Mouse (Mus musculus) embryonic facial prominence, embryonic 12.5 days (tissue): ENCODE data around the gene Gpr171. TPM values are rescaled to one million over a fixed set of nuclear protein-coding genes. Genes with fewer than 3 reads are reported as not detected.
"Not testable (repeated sequence)": the region's sequence is repeated elsewhere in the genome, so short reads cannot be mapped to it uniquely, and the experiment has no call there.

Source experiments
- ATAC-seq: fragments of 200-750 bp; cut with Nextera tagmentation; 2 replicates; pipeline ENCODE4 v1.8.0; 2017; ENCODE audit not compliant: insufficient number of reproducible peaks, insufficient read depth, low FRiP score, low TSS enrichment
- H3K27ac ChIP-seq: fragments of 300-500 bp; sonication (generic); 2 replicates; pipeline ENCODE4 v1.5.1; 2016; ENCODE audit warnings: mild to moderate bottlenecking
- H3K27me3 ChIP-seq: fragments of 300-500 bp; sonication (generic); 2 replicates; pipeline ENCODE4 v1.6.1; 2016; ENCODE audit warnings: mild to moderate bottlenecking, moderate library complexity
- H3K36me3 ChIP-seq: fragments of 300-500 bp; sonication (generic); 2 replicates; pipeline ENCODE4 v1.6.1; 2016; ENCODE audit warnings: mild to moderate bottlenecking
- H3K4me1 ChIP-seq: fragments of 300-500 bp; sonication (generic); 2 replicates; pipeline ENCODE4 v1.6.1; 2016
- H3K4me2 ChIP-seq: fragments of 300-500 bp; sonication (generic); replicated peaks from 2 replicates; pipeline ENCODE4 v1.6.1; 2016; ENCODE audit warnings: mild to moderate bottlenecking, moderate library complexity
- H3K4me3 ChIP-seq: fragments of 300-500 bp; sonication (generic); 2 replicates; pipeline ENCODE4 v1.5.1; 2016; ENCODE audit warnings: mild to moderate bottlenecking
- H3K9ac ChIP-seq: fragments of 300-500 bp; sonication (generic); 2 replicates; pipeline ENCODE4 v1.6.1; 2016; ENCODE audit warnings: mild to moderate bottlenecking, moderate library complexity
- H3K9me3 ChIP-seq: fragments of 300-500 bp; sonication (generic); 2 replicates; pipeline ENCODE4 v1.6.1; 2016; ENCODE audit warnings: mild to moderate bottlenecking, moderate library complexity
- WGBS: fragments of 180-500 bp; shearing (Covaris S2); methylation state at CpG from one replicate; pipeline ENCODE4 v1.1.7; 2016; 5-methylcytosine and 5-hydroxymethylcytosine counted together
- polyA plus RNA-seq: library from polyadenylated mRNA; unstranded; fragments of >200 nt; fragmentation: Nextera tagmentation; extraction: Ambion mirVana; gene quantifications from 2 replicates; pipeline ENCODE4 v1.2.1, GENCODE M21; 2016

Gene Gpr171
- polyA plus RNA-seq, 1 experiment from 2014 or later: 1.8 TPM

DNA sequence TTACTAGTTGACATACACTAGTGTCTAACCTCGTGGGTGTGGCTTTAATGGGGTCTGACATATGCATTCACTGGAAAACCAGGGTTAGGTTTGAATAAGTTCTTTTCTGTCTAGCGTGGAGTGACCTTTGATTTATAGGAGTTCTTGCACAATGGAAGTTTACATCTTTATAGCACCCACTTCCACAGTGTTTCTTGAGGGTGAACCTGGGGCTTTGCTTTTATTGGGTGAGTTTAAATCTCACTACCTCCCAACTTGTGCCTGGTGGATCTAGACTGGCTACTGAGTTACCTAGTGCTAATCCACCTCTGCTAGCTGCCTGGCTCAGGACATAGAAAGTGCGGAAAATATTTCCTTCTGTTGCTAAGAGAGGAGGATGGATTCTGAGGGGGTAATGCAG lies 10.3 kb upstream of the Gpr171 start:
- Histone ChIP-seq H3K4me1 (no peaks in the 10 kb centered on the region), H3K27ac (no peak overlapping the region), H3K9ac (no peak overlapping the region), H3K4me3 (no peak overlapping the region), H3K36me3 (peaks cover 2% of the 10 kb centered on the region; the same call in 1 of the 2 replicates), H3K4me2 (no peak overlapping the region), H3K27me3 (no peaks in the 10 kb centered on the region), H3K9me3 (no peaks in the 10 kb centered on the region)
- no peak for ATAC-seq
- WGBS: 80% methylated on average over 3 of the region's 3 CpGs

DNA sequence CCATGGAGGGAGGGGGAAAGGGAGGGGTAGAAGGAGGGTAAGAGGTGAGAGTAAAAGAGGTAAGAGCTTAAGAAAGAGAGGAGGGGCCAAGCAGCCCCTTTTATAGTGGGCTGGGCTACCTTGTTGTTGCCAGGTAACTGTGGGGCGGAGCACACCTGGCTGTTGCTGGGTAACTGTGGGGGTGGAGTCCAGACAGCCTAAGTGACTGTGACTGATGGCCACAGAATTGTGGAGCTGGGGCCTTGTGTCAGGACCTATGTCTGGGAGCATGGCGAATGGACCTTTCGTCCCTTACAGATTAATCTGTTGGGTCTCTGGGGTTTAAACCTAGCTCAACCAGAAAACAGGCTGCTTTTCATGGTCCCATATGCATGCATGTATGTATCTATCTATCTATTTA lies 8.2 kb upstream of the Gpr171 start:
- H3K4me1 ChIP-seq, H3K4me3 ChIP-seq, H3K36me3 ChIP-seq, H3K27ac ChIP-seq, ATAC-seq, H3K9me3 ChIP-seq, H3K27me3 ChIP-seq, H3K4me2 ChIP-seq, H3K9ac ChIP-seq: not testable (repeated sequence)
- 95% methylated on average over 3 of the region's 3 CpGs for WGBS

DNA sequence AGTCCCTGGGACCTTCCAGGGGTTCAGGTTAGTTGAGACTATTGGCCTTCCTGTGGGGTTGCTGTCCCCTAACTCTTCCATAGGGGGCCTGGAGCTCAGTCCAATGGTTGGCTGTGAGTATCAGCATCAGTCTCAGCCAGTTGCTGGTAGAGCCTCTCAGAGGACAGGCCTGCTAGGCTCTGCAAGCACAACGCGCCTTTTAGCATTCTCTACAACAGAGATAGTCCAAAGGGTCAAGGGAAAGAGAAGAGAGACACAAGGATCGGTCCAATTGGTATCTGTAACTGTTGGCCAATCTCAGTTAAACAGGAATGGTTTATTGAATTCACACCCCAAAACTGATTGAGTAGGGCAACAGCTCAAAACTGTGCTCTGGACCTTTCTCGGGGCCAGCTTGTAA lies 5.8 kb upstream of the Gpr171 start:
- Histone ChIP-seq H3K4me1 (no peaks in the 10 kb centered on the region), H3K27ac (no peak overlapping the region), H3K4me3 (no peak overlapping the region), H3K4me2 (no peak overlapping the region), H3K36me3 (no peaks in the 10 kb centered on the region), H3K9ac (no peak overlapping the region), H3K27me3 (no peaks in the 10 kb centered on the region), H3K9me3 (no peaks in the 10 kb centered on the region)
- 88% methylated on average over 4 of the region's 4 CpGs for WGBS
- no peak for ATAC-seq

DNA sequence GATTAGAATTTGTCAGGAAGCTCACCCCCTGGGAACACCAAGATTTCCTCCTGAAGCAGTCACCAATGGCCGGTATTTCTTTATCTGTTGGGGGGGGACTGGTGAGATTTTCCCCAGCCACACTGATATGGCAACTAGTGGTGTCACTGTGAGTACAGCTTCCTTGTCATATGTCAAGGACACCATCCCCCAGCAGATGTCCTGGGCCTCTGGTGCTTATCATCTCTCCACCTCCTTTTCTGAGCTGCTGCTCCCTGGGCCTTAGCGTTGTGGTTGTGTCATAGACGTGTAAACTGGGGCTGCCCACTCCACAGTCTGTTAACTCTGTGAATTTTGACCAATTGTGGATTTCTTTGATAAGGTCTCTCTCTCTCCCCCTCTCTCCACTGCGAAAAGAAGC lies 2.8 kb upstream of the Gpr171 start:
- H3K4me1 ChIP-seq: no peaks in the 10 kb centered on the region
- H3K4me3 ChIP-seq: no peak overlapping the region
- H3K9ac ChIP-seq: no peak overlapping the region
- no peak for ATAC-seq
- no peak overlapping the region for H3K27ac ChIP-seq
- no peak overlapping the region for H3K4me2 ChIP-seq
- 80% methylated on average over 4 of the region's 4 CpGs for WGBS
- H3K27me3 ChIP-seq: no peaks in the 10 kb centered on the region
- no peaks in the 10 kb centered on the region for H3K36me3 ChIP-seq
- H3K9me3 ChIP-seq: no peaks in the 10 kb centered on the region

DNA sequence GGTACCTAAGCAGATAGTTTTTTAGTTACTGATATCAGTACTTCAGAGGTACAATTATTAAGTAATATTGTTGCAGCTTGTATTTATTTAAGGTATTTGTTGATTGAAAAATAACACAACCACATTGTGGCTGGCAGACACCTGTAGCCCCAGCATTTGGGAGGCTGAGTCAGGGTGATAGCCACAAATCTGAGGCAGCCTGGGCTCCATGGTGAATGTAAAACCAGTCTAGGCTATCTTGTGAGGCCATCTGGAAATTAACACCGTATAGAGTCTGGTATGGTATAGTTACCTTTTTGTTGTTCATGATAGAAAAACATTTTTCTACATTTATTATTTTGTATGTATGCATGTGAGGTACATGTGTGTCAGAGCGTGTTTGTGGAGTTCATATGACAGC lies 525 bp upstream of the Gpr171 start:
- no peaks in the 10 kb centered on the region for H3K4me1 ChIP-seq
- ATAC-seq: no peak
- H3K9ac ChIP-seq: no peak overlapping the region
- H3K4me2 ChIP-seq: no peak overlapping the region
- H3K27me3 ChIP-seq: no peaks in the 10 kb centered on the region
- H3K4me3 ChIP-seq: no peak overlapping the region
- no peaks in the 10 kb centered on the region for H3K9me3 ChIP-seq
- 89% methylated on average over 2 of the region's 2 CpGs for WGBS
- no peaks in the 10 kb centered on the region for H3K36me3 ChIP-seq
- H3K27ac ChIP-seq: no peak overlapping the region

DNA sequence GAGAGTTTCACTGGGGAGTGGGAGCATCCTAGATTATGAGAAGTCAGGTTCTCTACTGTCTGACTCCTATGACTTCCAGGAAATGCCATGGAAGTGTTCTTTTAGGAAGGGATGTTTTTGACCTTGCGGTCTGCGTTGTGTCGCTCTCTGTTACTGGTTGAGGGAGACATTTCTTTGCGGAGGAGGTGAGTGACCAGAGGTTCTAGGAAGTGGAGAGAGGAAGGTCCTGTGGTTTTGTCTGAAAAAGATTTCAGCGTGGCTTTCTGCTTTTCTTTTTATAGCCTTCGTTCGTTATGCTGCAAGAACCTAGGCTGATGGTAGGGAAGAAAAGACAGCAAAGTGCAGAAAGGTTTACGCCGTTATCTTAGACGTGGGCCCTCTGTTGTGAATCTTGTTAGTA lies 3.1 kb downstream of the Gpr171 start:
- H3K4me1 ChIP-seq: no peaks in the 10 kb centered on the region
- no peak overlapping the region for H3K27ac ChIP-seq
- no peaks in the 10 kb centered on the region for H3K36me3 ChIP-seq
- no peak overlapping the region for H3K9ac ChIP-seq
- WGBS: 89% methylated on average over 10 of the region's 10 CpGs
- H3K4me2 ChIP-seq: no peak overlapping the region
- no peaks in the 10 kb centered on the region for H3K9me3 ChIP-seq
- H3K27me3 ChIP-seq: no peaks in the 10 kb centered on the region
- H3K4me3 ChIP-seq: no peak overlapping the region
- ATAC-seq: no peak

DNA sequence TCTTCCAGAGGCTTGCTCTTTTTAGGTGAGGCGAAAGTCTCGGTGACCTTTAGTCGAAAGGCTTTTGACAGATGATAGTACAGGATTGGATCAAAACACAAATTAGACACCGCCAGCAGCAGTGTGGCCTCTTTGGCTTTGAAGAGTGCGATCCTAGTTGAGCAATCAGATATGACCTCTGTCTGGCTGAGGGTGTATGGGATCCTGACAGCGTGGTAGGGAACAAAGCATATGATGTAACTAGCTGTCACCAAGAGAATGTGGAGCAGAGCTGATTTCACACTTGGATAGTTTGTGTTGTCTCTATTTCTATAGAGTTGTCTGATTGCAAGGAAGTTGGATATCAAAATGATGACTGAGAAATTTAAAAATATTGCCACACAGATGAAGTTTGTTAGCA lies 4.2 kb downstream of the Gpr171 start:
- ATAC-seq: no peak
- H3K9me3 ChIP-seq: no peaks in the 10 kb centered on the region
- no peak overlapping the region for H3K27ac ChIP-seq
- WGBS: 81% methylated on average over 6 of the region's 6 CpGs
- no peaks in the 10 kb centered on the region for H3K27me3 ChIP-seq
- H3K36me3 ChIP-seq: no peaks in the 10 kb centered on the region
- no peak overlapping the region for H3K9ac ChIP-seq
- H3K4me2 ChIP-seq: no peak overlapping the region
- H3K4me1 ChIP-seq: no peaks in the 10 kb centered on the region
- no peak overlapping the region for H3K4me3 ChIP-seq

DNA sequence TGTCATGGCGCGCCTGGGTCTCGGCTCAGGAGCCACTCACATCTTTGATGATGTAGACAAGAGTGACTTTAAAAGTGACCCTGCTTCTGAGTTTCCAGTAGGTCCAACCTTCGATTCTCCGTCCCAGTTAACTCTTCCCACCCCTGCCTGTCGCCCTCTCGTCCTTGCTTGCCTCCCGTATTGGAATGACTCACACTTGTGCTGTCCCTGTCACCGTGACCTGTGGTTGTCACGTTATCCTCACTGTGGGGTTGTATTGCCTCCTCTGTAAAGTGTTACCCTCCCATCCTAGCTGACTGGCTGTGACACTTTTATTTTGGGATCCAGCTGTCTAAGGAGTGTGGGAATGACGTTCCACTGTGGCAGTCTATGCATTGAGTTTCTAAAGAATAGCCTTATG lies 8.9 kb downstream of the Gpr171 start:
- WGBS: 77% methylated on average over 11 of the region's 11 CpGs
- no peaks in the 10 kb centered on the region for H3K9me3 ChIP-seq
- H3K4me3 ChIP-seq: no peak overlapping the region
- H3K4me2 ChIP-seq: no peak overlapping the region
- H3K27ac ChIP-seq: no peak overlapping the region
- H3K9ac ChIP-seq: no peak overlapping the region
- no peak for ATAC-seq
- no peaks in the 10 kb centered on the region for H3K36me3 ChIP-seq
- H3K4me1 ChIP-seq: no peaks in the 10 kb centered on the region
- no peaks in the 10 kb centered on the region for H3K27me3 ChIP-seq

DNA sequence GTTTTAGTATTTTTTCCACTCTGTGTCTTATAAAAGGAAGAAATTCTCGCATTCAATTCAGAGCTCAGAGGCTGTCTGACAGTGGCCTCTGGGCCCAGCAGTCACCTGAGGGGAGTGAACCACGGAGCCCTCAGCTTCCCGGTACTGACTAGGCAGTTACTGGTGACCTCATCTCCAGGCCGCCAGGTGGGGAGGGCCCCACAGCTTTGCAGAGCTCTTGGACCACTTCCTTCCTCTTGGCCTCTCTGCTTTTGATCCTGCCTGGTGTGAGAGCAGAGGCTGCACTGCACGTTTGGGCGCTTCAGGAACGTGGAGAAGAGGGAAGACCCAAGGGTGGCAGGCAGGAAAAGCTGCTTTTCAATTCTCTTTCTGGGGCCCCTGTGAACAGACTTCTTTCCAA lies 20.7 kb downstream of the Gpr171 start:
- H3K9me3 ChIP-seq: no peaks in the 10 kb centered on the region
- H3K4me1 ChIP-seq: peaks cover 14% of the 10 kb centered on the region
- no peak overlapping the region for H3K4me3 ChIP-seq
- no peaks in the 10 kb centered on the region for H3K36me3 ChIP-seq
- 8% methylated on average over 7 of the region's 7 CpGs for WGBS
- peak overlapping the region; percentile 7 for H3K4me2 ChIP-seq
- no peak overlapping the region for H3K9ac ChIP-seq
- H3K27me3 ChIP-seq: no peaks in the 10 kb centered on the region
- 0 out of 2 replicates have a peak overlapping the region, but pooled peaks have one; percentile 30 for H3K27ac ChIP-seq
- ATAC-seq: peak; percentile 52; the same call in 1 of the 2 replicates

DNA sequence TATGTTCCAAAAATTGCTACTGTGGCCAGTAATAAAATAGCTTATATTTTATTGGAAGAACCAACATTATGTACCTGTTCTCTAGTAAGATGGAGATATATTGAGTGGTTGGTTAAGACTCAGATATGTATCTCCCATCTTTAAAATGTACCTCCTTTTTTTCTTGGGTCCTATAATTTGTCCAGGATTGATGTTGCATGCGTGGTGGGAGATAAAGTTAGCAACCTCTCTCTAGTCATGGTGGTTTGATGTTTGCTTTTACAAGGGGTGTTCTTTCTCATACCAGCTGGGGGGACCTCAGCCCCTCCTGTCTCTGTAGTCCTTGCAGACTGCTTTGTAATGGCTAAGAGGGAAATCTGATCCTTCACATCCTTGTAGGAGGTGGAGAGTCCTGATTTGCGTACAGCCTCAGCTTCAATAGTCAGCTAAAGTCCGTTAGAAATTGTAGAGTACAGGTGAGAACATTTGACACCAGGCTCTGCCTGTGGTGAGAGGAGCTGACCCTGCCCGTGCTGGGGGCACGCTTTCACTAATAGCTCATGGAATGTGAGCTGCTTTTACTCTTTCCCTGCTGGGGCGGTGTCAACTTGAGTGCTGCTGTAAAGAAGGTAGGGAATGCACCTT lies 21.2 kb downstream of the Gpr171 start:
- Histone ChIP-seq H3K4me1 (peaks cover 14% of the 10 kb centered on the region), H3K4me2 (peak overlapping the region; percentile 7; the same call in 1 of the 2 replicates), H3K9me3 (no peaks in the 10 kb centered on the region), H3K36me3 (no peaks in the 10 kb centered on the region), H3K4me3 (no peak overlapping the region), H3K27ac (no peak overlapping the region), H3K27me3 (no peaks in the 10 kb centered on the region), H3K9ac (no peak overlapping the region)
- 7% methylated on average over 6 of the region's 6 CpGs for WGBS
- peak; percentile 67; the same call in 1 of the 2 replicates for ATAC-seq

DNA sequence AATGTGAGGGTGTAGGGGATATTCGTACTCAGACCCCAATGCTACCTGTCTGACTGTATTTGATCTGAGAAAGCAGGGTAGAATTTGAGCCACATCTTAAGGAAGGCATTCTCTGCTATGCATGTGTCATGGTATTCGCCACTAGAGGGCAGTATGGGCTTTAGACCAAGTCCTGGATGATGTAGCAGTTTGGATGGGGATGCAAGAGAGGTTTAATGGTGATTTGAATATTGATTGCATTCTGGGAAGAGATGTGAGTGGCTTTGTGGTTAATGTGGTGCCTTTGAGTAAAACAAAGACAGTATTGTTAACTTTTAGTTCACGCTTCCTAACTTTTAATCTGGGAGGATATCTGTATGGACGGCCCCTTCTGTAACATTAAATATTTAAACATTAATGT lies 22.3 kb downstream of the Gpr171 start:
- no peak overlapping the region for H3K4me3 ChIP-seq
- H3K9ac ChIP-seq: no peak overlapping the region
- H3K27me3 ChIP-seq: no peaks in the 10 kb centered on the region
- no peak overlapping the region for H3K4me2 ChIP-seq
- H3K4me1 ChIP-seq: peaks cover 14% of the 10 kb centered on the region
- H3K27ac ChIP-seq: no peak overlapping the region
- no peaks in the 10 kb centered on the region for H3K9me3 ChIP-seq
- H3K36me3 ChIP-seq: no peaks in the 10 kb centered on the region
- ATAC-seq: no peak
- 39% methylated on average over 4 of the region's 4 CpGs for WGBS

DNA sequence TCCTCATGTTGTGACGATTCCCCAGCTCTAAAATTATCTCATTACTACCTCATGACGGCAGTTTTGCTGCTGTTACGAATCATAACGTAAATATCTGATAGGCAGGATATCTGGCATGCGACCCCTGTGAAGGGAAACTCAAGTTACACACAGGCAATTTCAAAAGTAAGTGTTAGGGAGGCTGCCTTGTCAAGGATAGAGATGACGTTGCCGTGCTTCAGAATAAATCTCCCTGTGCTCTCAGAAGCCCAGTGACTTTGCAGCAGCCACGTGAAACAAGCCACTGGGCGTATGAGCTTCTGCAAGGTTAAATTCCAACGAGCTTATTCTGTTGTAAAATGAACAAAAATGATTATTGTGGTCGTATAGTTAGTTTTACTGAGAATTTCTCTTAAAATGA lies 23.0 kb downstream of the Gpr171 start:
- no peak overlapping the region for H3K4me3 ChIP-seq
- WGBS: 59% methylated on average over 11 of the region's 11 CpGs
- peaks cover 14% of the 10 kb centered on the region for H3K4me1 ChIP-seq
- no peaks in the 10 kb centered on the region for H3K27me3 ChIP-seq
- H3K4me2 ChIP-seq: no peak overlapping the region
- H3K9ac ChIP-seq: no peak overlapping the region
- H3K9me3 ChIP-seq: no peaks in the 10 kb centered on the region
- H3K27ac ChIP-seq: no peak overlapping the region
- no peak for ATAC-seq
- H3K36me3 ChIP-seq: no peaks in the 10 kb centered on the region

DNA sequence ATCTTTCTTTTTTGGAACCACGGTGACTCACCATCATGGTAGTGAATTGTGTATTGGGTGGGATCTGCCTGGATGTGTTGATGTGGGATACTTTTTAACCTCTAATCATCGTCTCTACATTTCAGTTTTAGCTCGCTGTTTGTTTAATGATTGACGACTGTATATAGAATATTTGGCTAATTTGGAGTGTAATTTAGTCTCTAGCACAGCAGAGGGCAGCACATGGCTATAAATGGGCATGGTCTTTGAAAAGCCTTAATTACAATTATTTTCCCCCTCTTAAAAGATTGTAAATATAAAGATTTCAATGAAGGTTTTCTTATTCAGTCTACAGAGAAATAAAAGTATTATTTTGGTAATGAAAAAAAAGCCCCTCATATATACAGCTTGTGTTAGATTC lies 24.3 kb downstream of the Gpr171 start:
- H3K9ac ChIP-seq: no peak overlapping the region
- no peaks in the 10 kb centered on the region for H3K36me3 ChIP-seq
- 49% methylated on average over 4 of the region's 4 CpGs for WGBS
- H3K4me3 ChIP-seq: no peak overlapping the region
- no peaks in the 10 kb centered on the region for H3K27me3 ChIP-seq
- H3K27ac ChIP-seq: no peak overlapping the region
- peaks cover 14% of the 10 kb centered on the region for H3K4me1 ChIP-seq
- no peaks in the 10 kb centered on the region for H3K9me3 ChIP-seq
- ATAC-seq: no peak
- H3K4me2 ChIP-seq: no peak overlapping the region
